Mouse (Mus musculus): Measurements from ENCODE around the gene Antxr2. TPM values are rescaled to one million over a fixed set of nuclear protein-coding genes. Genes with fewer than 3 reads are reported as not detected.

Antxr2 gene
- total RNA-seq (2021): 1 to 10 TPM; 2.0 to 2.1 TPM

DNA sequence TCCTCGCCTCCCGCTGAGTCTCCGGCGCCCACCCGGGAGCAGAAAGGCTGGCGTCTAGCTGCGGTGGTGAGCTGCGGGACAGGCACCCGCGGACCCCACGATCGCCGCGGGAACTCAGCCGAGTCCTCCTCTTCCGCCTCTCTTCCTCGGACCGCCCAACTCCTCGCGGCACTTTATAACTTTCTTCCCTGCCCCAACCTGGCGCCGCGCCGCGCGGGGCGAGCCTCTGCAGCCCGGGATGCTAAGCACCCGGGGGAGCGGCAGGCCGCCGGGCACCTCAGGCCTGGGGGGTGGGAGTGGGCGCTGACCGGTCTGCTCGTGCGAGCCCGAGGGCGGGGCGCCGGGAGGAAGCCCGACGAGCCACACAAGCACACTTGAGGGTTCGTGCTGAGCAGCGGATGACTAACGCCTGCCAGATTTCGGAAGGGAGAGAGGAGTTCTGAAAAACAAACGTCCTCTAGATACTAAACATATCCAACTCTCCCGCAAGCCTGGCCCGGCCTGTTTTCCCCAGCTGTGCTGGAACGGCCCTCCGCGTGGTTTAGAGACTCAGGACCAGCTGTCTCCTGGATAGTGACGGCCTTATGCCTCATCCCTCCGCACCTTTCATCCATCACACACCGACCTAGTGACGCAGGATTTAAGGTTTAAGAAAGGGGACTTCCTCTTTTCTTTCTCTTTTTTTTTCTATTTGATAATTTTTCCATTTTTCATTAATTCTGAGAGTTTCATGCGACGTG, at the start of gene Antxr2:
Gene Antxr2, minus strand, starts transcription at position 142 of the 740 bp plus-strand sequence.
- DNase-seq (ENCODE audit: extremely low spot score in 1 of 2, low spot score in 1 of 2): peak; percentile 19 to 20

DNA sequence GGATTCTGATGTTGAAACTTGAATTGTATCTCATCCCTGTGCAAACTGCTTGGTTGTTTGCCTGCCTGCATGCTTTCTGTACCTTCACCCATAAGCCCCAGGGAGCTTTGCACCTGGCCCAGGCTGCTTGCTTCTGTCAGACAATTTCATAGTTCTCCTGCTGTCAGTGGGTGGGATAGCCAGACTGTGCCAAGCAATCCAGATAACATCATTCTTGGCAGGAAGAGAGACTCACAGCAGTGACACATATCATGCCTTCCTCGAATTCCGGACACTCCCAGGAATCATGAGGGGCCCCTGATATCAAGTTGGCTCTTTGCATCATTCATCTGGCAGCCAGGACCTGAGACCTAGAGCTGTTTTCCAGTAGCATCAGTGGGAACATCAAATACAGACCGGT, 45.8 kb upstream of the Antxr2 start:
- DNase-seq (ENCODE audit: extremely low spot score in 1 of 2, low spot score in 1 of 2): no peak

DNA sequence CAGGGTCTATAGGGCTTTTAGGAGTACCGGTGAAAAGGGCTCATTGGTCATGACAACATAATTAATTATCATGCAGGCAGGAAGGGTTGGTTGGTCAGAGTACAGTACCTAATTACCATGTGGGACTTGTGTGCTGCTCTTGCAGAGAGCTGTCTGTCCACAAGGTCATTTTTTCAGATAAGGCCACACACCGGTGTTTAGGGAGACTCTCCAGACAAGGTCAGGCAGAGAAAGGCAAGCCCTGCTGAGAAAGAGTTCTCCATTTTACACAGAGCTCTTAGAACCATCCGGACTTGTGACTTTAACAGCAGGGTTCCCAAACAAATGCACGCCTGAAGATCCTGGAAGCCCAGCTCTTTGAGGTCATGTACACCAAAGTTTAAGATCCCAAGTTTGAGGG, 38.3 kb upstream of the Antxr2 start:
- DNase-seq (ENCODE audit: extremely low spot score in 1 of 2, low spot score in 1 of 2): no peak

DNA sequence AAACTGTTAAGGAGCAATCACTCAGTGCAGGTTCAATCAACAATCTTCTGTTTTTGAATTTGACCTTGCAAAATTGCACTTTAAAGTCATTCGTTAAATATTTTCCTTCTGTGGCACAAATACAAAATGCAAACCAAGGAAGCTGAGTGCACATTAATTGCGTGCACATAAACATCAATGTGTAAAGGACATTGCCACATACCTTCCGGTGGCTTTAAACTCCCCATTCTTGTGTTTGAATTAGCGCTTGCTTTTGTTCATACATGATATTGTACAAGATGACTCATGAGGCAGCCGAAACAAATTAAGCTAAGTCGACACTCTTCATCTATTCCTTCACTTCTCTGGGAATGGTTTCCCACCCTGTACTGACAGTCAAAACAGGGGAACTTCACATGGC, 24.4 kb upstream of the Antxr2 start:
- DNase-seq (ENCODE audit: extremely low spot score in 1 of 2, low spot score in 1 of 2): no peak

DNA sequence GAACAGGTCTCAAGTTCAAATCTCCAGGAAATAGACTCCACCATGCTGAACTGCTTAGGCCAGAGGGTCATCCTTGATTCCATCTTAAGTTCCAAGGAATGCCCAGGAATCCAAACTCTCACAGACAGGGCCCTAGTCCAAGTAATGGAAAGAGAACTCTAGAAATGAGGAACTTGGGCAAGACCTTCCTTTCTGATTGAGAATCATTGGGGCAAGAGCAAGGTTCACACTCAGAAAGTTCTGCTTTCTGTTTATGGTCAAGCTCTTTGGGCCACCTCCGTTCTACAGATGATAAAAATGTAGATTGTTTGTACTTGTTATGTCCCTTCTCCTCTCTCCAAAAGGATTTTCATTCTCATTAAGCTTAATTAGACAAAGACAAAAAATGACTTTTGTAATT, 24.0 kb upstream of the Antxr2 start:
- DNase-seq (ENCODE audit: extremely low spot score in 1 of 2, low spot score in 1 of 2): no peak

DNA sequence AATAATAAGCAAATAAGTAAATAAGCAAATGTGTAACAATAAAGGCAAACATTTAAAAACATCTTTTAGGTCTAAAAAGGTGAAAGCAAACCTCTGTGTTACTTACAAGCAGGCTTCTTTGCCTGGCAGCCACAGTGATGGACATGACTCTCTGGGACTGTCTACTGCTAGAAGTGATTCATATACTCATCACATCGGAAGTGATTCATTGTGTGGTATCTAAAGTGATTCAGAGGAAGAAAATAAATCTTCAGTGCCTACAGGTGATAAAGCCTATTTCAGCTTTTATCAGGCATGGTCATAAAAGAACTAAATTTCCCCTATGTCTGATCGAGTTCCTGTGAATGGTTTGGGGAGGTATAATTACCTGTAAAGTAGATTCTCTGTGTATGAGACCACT, 4.1 kb upstream of the Antxr2 start:
- DNase-seq (ENCODE audit: extremely low spot score in 1 of 2, low spot score in 1 of 2): no peak

DNA sequence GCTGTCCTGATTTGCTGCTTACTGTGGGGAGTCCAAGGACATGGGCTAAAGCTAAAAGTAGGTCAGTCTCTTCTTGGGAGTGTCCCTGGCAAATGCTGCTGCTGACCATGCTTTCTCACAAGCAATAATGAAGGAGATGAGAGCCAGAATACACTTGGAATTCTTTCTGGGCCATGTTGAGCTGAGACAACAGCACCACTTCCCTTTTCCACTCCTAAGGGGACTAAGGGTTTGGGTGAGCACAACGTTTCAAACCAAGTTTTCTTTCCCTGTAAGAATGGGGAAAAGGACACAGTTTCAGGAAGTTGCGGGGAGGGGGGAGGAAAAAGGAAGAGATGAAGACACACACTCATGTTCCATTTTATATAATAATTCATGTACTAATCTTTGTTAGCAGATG, 3.4 kb upstream of the Antxr2 start:
- no peak for DNase-seq (ENCODE audit: extremely low spot score in 1 of 2, low spot score in 1 of 2)

DNA sequence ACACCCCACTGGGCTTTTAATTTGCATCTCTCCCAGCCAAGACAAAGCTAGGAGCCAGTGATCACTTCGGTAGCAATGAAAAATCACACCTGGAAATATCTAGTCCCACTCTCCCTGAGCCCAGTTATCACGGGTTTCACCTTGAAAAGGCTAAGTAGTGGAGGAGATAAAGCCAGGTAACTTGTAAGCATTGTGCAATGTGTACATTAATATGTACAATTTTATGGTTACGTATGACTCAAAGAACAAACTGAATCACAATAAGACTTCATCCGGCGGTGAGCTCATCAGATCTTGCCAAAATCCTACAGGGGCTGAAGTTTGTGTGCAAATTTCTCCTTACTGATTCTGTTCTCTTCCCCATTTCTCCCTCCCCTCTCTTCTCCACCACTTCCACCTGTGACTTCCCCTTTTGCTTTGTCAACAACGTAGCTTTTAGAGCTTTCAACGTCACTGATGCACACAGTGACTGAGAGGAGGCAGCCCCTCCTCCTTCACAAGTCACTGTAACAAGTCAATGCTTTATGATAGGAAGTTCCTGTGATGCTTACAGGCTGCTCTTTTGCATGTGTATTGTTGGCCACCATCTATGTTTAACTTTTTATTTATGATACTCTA, 2.1 kb upstream of the Antxr2 start:
- DNase-seq (ENCODE audit: extremely low spot score in 1 of 2, low spot score in 1 of 2): no peak

DNA sequence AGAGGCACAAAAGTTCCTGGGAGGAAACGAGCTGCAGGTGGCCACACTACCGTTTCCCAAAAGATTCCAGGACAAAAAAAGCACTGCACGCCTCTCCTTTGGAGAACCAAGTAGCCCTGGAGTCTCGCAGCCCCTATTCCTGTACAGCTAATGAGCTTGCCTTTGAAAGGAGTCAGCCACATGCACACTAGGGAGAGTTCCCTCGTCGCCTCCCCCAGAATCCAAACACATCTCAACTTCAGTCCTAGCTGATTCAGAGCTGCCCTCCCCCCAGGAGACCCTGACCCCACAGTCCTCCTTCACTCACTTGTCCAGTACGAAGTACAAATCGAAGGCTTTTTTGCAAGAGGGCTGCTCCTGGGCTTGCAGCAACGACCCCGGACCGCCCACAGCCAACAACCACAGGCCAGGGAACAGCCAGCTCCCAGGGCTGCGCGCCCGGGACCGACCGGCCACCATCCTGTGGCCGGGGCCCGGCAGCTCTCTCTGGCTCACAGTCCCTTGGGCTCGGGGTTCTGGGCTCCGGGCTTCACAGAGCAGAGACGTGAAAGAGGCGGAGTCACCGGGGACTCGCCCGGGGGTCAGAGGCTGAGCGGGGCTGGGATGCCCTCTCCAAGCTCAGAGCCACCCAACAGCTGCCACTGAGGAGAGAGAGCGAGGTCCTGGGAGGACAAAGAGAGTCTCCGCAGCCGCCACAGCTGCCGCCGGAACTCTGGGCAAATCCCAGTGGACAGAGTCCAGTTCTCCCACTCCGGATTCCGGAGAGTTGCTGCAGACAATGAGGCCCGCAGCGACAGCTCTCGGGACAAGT, 547 bp downstream of the Antxr2 start:
- peak; percentile 14 to 23 for DNase-seq (ENCODE audit: extremely low spot score in 1 of 2, low spot score in 1 of 2)

DNA sequence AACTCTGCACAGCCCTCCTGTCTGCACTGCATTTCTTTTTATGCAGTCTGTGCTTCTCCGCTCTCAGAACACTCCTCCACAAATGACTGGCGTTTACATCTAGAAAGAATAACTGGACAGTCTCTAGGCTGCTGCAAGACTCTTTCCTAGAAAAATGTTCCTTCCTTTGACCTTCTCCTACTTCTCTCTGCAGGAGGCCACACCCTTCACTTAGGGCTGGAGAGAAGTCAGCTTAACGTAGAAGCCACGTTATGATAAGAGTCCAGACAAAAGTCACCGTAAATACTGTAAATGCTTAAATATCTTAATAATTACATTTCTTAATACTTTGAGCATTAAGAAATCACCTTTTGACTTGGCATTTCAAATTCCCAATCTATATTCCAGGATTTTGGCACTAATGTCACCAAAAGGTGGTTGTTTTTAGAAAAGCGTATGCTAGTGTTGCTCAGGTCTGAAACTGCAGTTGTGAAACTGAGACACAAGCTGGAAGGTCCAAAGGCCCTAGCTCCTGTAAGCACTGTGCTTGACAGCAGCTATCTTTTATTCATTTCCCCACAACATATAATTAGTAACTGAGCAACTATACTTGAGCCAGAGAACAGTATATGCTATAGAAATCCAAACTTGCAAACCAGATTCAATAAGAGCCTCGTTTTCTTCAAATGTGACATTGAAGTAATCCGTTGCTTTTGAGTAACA, 3.0 kb downstream of the Antxr2 start:
- no peak for DNase-seq (ENCODE audit: extremely low spot score in 1 of 2, low spot score in 1 of 2)

DNA sequence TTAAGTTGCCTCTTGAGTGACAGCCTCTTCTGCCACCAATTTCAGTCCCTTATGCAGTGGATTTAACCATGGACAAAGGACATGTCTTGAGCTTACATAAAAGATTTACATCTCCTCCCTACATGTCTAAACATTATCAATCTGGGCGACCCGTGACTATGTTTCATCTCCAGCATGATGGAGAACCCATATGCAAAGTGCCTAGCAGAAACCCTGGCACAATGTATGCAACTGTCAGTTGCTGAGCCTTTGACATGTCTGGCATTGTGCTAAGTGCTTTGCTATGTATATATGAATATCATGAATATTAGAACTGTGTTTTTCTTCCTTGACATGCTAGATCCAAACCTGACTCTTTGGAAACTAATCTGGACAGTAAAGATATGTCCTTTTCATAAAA, 4.9 kb downstream of the Antxr2 start:
- DNase-seq (ENCODE audit: extremely low spot score in 1 of 2, low spot score in 1 of 2): no peak

DNA sequence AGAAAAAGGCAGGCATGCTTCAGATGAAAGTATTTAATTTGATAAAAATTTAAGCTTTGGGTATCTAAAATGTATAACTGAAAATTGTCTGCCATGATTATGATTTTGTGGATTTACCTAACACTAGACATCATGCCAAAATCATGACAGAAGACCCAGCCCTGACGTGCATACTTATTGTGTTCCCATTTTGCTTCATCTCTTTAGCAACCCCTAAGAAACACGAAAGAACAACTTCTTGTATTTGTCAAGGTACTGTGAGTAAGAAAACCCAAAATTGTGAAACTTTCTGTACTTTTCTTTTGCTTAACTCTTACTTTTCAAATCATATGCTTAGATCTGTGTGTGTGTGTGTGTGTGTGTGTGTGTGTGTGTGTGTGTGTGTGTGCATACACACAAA, 6.3 kb downstream of the Antxr2 start:
- DNase-seq (ENCODE audit: extremely low spot score in 1 of 2, low spot score in 1 of 2): no peak

DNA sequence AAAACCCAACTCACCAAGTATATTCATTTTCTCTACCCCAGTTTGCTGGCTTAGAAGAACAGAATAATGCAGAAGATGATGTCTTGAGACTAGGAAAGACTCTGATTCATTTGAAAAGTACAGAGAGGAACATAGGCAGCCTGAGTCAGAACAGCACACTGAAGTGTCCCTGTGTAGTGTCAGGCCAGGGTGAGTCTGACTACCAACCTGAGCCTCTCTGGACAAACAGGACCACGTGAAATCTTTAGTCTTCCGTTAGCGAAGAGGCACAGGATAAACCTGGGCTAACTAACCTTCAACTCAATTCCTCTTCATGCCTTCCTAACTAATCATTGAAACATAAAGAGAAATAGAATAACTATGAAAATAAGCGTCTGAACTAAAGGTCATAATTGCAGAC, 9.3 kb downstream of the Antxr2 start:
- no peak for DNase-seq (ENCODE audit: extremely low spot score in 1 of 2, low spot score in 1 of 2)

DNA sequence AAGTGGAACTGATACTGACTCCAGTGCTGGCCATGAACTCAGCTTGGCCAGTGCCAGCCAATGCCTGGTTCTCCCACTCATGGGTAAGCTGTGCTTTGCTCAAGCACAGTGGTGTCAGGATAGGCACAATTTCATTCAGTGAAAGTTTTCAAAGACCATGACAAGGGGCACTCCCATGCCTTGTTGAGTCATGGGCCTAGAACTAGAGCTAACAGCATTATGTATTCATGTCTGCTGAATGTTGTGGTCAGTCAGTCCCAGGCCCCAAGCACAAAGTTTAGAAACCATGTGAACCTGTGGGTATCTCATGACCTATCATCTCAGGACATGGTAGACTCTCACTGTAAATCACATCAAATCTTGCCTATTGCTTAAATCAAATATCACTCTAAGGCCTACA, 10.2 kb downstream of the Antxr2 start:
- DNase-seq (ENCODE audit: extremely low spot score in 1 of 2, low spot score in 1 of 2): no peak

DNA sequence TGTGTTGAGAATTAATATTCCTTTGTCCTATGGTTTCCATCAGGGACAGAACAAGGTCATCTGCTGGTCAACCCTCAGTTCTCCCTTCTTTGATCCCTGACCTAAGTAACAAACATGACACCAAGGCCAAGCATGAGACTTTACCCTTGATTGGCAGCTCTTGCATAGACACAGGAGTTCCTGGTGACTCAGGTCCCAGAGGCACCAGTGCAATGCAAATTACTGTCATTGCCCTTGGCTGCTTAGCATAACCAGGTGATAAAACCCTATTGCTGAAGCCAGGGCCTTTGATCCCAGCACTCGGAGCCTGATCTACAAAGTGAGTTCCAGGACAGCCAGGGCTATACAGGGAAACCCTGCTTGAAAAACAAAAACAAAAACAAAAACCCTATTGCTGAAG, 11.4 kb downstream of the Antxr2 start:
- DNase-seq (ENCODE audit: extremely low spot score in 1 of 2, low spot score in 1 of 2): no peak

DNA sequence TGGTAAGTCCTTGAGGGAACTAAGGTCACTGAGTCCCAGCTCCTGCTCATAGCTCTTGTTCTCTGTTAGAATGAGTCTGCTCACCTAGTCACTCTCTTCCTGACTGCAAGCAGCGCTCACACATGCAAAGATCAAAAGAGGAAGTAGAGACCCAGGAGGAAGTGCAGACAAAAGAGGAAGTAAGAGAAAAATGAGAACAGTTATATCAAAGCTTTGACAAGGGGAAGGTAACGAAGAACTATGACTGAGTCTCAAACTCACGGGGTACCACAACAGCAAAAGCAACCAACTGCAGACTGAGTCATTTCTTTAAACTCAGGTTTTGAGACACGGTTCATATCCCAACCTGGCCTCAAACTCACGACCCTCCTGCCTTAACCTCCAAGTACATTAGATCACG, 12.7 kb downstream of the Antxr2 start:
- DNase-seq (ENCODE audit: extremely low spot score in 1 of 2, low spot score in 1 of 2): no peak

DNA sequence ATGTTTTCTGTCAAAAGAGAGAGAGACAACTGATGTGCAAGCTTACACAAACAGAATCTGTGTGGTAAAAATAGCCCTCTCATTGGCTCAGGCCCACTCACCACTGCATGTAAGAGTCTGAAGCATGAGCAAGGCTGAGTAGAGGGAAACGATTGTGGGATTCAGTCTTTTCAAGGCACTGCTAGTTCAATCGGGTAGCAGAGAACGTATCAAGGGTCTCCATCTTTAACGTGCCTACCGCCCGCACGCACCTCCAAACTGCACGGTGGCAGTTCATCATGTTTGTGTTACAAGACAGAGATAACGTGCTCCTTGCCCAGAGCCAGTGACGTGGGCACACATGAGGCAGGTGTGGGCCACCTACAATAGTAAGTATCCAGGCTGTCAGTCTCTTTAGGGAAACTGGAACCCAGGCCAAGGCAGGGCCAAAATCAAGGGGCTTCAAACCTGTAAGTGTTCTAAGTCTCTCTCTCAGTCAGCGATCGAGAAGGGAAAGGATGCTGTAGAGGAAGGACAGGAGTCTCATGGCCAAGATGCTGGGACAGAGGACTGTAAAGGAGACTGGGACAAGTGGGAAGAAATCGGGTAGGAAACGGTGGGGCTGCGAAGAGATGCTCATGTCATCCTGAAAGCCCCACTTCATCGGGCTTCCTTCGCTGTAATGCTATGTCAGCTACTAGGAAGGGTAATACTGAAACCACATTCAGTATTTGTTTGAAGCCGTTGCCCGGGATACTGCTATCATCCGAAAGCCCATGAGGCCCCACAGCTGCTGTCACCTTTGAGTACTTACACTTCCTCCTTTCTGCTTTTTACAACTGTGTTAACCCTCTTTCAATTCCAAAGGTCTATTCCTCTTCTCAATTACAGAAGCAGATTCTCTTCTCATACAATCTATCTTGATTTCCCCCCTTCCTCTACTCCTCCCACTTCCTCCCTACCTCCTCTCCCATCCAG, 14.3 kb downstream of the Antxr2 start:
- no peak for DNase-seq (ENCODE audit: extremely low spot score in 1 of 2, low spot score in 1 of 2)

DNA sequence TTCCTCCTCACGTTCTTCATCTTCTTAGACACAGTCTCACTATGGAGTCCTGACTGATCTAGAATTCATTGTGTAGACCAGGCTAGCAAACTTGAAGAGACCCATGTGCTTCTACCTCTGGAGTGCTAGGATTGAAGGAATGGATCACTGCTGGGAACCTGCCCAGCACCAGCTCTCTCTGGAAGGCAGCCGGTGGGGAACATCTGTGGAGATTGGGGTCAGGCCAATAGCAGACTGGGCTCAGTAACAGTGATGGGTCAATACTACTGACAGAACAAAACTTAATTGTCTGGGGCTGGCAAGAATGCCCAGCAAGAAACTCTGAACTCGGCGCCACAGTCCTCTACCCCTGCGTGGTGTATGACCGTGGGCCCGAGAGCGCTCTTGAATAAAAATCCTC, 25.1 kb downstream of the Antxr2 start:
- DNase-seq (ENCODE audit: extremely low spot score in 1 of 2, low spot score in 1 of 2): no peak

DNA sequence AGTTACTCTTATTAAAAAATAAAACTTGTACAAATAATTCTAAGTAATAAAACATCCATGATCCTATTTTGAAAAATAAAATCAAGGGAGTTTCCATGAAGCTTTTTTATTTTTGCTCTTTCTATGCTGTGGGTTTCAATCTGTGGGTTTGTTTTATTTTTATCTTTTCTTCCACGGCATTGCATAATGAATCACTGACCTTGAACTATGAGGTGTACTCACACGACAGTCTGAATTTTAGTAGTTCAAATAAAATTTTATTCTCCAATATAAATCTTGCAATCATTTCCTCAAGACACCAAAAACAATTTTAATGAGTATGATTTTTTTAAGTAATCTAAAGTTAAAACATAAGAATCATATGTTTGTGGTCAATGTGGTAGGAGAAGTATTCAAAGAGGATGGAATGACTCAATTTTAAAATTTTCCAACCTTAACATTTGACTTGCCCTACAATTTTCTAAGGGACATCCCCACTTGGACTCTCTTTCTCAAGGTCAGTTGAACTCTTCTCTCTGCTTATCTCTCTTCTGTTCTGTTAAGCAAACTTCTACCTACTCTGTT, 31.5 kb downstream of the Antxr2 start:
- DNase-seq (ENCODE audit: extremely low spot score in 1 of 2, low spot score in 1 of 2): no peak

Data from layer of hippocampus, postnatal 25 days (tissue).